Comparison of ENCODE assay signal across 23 mouse cellular contexts in genomic region chr5:67404919-67405318, GRCm38 (mm10). TPM values are rescaled to one million over a fixed set of nuclear protein-coding genes. Genes with fewer than 3 reads are reported as not detected.
DNase-seq lines count a peak whose midpoint lies in the region; ATAC-seq and TF ChIP-seq lines count a peak whose summit lies in the region.
"Had no signal": no experiment of that assay in that cellular context is flagged by ENCODE, and none has a peak within 500 bp of the region (broad histone marks: within the 10 kb centered on the region; RNA-seq: fewer than 3 reads in every experiment).

No protein-coding gene starts in this region.

- WGBS in thymus, adult 2 months = 36% methylated on average over 9 of the region's 9 CpGs
- 59% methylated on average over 9 of the region's 9 CpGs for WGBS in heart, embryonic 12.5 days

- TF ChIP-seq CTCF in thymus, adult 2 months (IDR thresholded peaks at IDR 0.05; ENCODE audit: borderline replicate concordance, control insufficient read depth, extremely low read depth, insufficient read depth, low read length, poor library complexity) = no peak

- peak; percentile 11 for DNase-seq in CD4-positive, CD25-positive, alpha-beta regulatory T cell, adult 2 months (ENCODE audit: low read depth, low spot score)
- no peak for DNase-seq in thymus, adult 2 months
- no peak for DNase-seq in thymus, adult 18-20 months
- DNase-seq in left cerebral cortex, adult 11 months (ENCODE audit: low spot score) = no peak
- DNase-seq: adrenal gland, adult 8-10 months; adrenal gland, postnatal 36 days; cerebellum, adult 2 months; cerebellum, postnatal 10 days; embryo, embryonic 11 days; gastrocnemius, adult 2 months; gastrocnemius, postnatal 25 days; heart, postnatal 4 days had no signal

- no peaks in the 10 kb centered on the region for H3K27me3 ChIP-seq in thymus, adult 2 months (ENCODE audit: control insufficient read depth, insufficient read depth, low read length)
- H3K27me3 ChIP-seq in heart, embryonic 12.5 days (replicated peaks) = no peaks in the 10 kb centered on the region
- H3K27me3 ChIP-seq: CH12.LX; embryonic facial prominence, embryonic 15.5 days; heart, embryonic 13.5 days; hindbrain, embryonic 12.5 days had no signal

- no peaks in the 10 kb centered on the region for H3K9me3 ChIP-seq in heart, embryonic 12.5 days (replicated peaks)
- H3K9me3 ChIP-seq: embryonic facial prominence, embryonic 15.5 days; forebrain, embryonic 10.5 days; heart, embryonic 13.5 days; hindbrain, embryonic 12.5 days had no signal

- TF ChIP-seq POLR2A in thymus, adult 2 months (IDR thresholded peaks at IDR 0.05; ENCODE audit: control insufficient read depth, extremely low read depth, insufficient read depth, low read length, poor library complexity) = no peak

- H3K4me2 ChIP-seq in heart, embryonic 12.5 days = no peak overlapping the region
- H3K4me2 ChIP-seq: embryonic facial prominence, embryonic 15.5 days; heart, embryonic 13.5 days; hindbrain, embryonic 12.5 days had no signal

- no peaks in the 10 kb centered on the region for H3K36me3 ChIP-seq in thymus, adult 2 months (ENCODE audit: control insufficient read depth, insufficient read depth, low read length)
- H3K36me3 ChIP-seq in heart, embryonic 12.5 days = peaks cover 30% of the 10 kb centered on the region
- H3K36me3 ChIP-seq: embryonic facial prominence, embryonic 15.5 days had no signal

- no peak overlapping the region for H3K9ac ChIP-seq in heart, embryonic 12.5 days
- H3K9ac ChIP-seq: embryonic facial prominence, embryonic 15.5 days; heart, embryonic 13.5 days; hindbrain, embryonic 12.5 days had no signal

- H3K4me1 ChIP-seq in thymus, adult 2 months (replicated peaks; ENCODE audit: control insufficient read depth, insufficient read depth, low read length) = peaks cover 15% of the 10 kb centered on the region
- H3K4me1 ChIP-seq in heart, embryonic 12.5 days (replicated peaks) = peaks cover 28% of the 10 kb centered on the region
- H3K4me1 ChIP-seq: embryonic facial prominence, embryonic 15.5 days; hindbrain, embryonic 12.5 days had no signal

- H3K27ac ChIP-seq in thymus, adult 2 months (ENCODE audit: control insufficient read depth, insufficient read depth, low read length) = peak overlapping the region; percentile 45; the same call in 1 of the 2 replicates
- no peak overlapping the region for H3K27ac ChIP-seq in heart, embryonic 12.5 days (ENCODE audit: poor library complexity, severe bottlenecking)
- H3K27ac ChIP-seq: embryonic facial prominence, embryonic 15.5 days; forebrain, embryonic 10.5 days; gastrocnemius, adult 2 months; heart, embryonic 13.5 days; hindbrain, embryonic 12.5 days had no signal

- H3K4me3 ChIP-seq in thymus, adult 2 months (ENCODE audit: control insufficient read depth, insufficient read depth, low read length) = peak overlapping the region; percentile 48
- H3K4me3 ChIP-seq in heart, embryonic 12.5 days = no peak overlapping the region
- H3K4me3 ChIP-seq: embryonic facial prominence, embryonic 15.5 days; erythroblast, embryonic 14.5 days; forebrain, embryonic 10.5 days; gastrocnemius, adult 2 months; heart, embryonic 13.5 days; hindbrain, embryonic 12.5 days had no signal

- ATAC-seq in CD4-positive, CD25-positive, alpha-beta regulatory T cell, adult 4 months = no peak
- peak; percentile 52 for ATAC-seq in common myeloid progenitor, adult 5-6 weeks (replicated peaks; ENCODE audit: low read depth, poor library complexity, severe bottlenecking)
- no peak for ATAC-seq in heart, embryonic 12.5 days (ENCODE audit: insufficient number of reproducible peaks, low FRiP score)
- ATAC-seq: forebrain, embryonic 14.5 days; hindbrain, embryonic 16.5 days had no signal

RNA-seq across cellular contexts. Expression of gene Bend4, which starts 23.2 kb away (rescaled TPM):
- under 1 TPM; 0.10 to 0.15 TPM for polyA plus RNA-seq in CD4-positive, CD25-positive, alpha-beta regulatory T cell, adult 4 months (2017; shearing (Covaris generic))
- polyA plus RNA-seq in thymus, adult 2 months (2012; rRNA removed) = 0.75 and 0.89 TPM in 2 replicates
- total RNA-seq in common myeloid progenitor, adult 5-6 weeks (2017) = 5.0 and 5.5 TPM in 2 replicates
- 19.8 and 20.8 TPM in 2 replicates for polyA plus RNA-seq in heart, embryonic 12.5 days (2016; fragmentation: Nextera tagmentation; extraction: Ambion mirVana)
- total RNA-seq: CH12.LX had no signal

Comparison
In these comparisons a context has a peak if more than half of its experiments do, and no peak if none do; other contexts are left out.
1. RNA of gene Bend4, which starts 23.2 kb away (polyA plus RNA-seq): 19.8 to 20.8 TPM in heart, embryonic 12.5 days; 0.75 to 0.89 TPM in thymus, adult 2 months and 0.10 to 0.15 TPM in CD4-positive, CD25-positive, alpha-beta regulatory T cell, adult 4 months; every median in the first group is over 10 times any median in the second.